Mouse (Mus musculus) heart, postnatal 0 days (tissue): Measurements from ENCODE around the gene Nckap5.

Source experiments
- CTCF ChIP-seq: IDR thresholded peaks from 2 replicates; pipeline ENCODE4 v1.5.1; 2016; ENCODE audit warnings: antibody characterized with exemption, control low read depth, low read depth
- EP300 ChIP-seq: IDR thresholded peaks from 2 replicates; pipeline ENCODE4 v1.6.1; 2016; ENCODE audit warnings: antibody characterized with exemption, low read depth

DNA sequence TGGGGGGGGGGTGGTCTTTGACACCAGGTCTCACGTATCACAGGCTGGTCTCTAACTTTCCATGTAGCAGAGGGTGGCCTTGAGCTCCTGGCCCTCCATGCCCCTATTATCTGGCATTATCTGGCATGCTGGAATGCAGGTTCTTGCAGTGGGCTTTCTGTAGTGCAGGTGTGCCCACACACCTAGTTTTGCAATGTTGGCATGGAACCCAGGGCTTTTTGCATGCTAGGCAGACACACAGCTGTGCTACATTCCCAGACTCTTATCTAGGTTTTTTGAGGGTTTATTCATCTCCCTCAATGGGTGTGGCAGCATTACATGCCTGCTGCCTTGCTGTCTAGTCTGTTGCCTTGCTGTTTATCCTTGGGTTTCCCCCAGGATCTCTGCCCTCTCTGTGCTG, 151.3 kb downstream of the Nckap5 start:
- TF ChIP-seq CTCF (no peak), EP300 (no peak)
